Mouse (Mus musculus) heart, embryonic 10.5 days (tissue): ENCODE results near the gene Myo6. TPM values are rescaled to one million over a fixed set of nuclear protein-coding genes. Genes with fewer than 3 reads are reported as not detected.

Source experiments
- DNase-seq: peaks from one replicate; pipeline ENCODE4 v3.0.0-alpha.2; 2017; ENCODE audit warnings: low spot score
- H3K27ac ChIP-seq: fragments of 300-500 bp; sonication (generic); 2 replicates; pipeline ENCODE4 v1.5.1; 2016; ENCODE audit warnings: mild to moderate bottlenecking
- H3K27me3 ChIP-seq: fragments of 300-500 bp; sonication (generic); 2 replicates; pipeline ENCODE4 v1.6.1; 2016; ENCODE audit warnings: mild to moderate bottlenecking; ENCODE audit not compliant: poor library complexity, insufficient read depth, severe bottlenecking
- H3K36me3 ChIP-seq: fragments of 300-500 bp; sonication (generic); 2 replicates; pipeline ENCODE4 v1.6.1; 2016; ENCODE audit warnings: mild to moderate bottlenecking, moderate library complexity
- H3K4me1 ChIP-seq: fragments of 300-500 bp; sonication (generic); 2 replicates; pipeline ENCODE4 v1.6.1; 2016; ENCODE audit warnings: mild to moderate bottlenecking
- H3K4me3 ChIP-seq: fragments of 300-500 bp; sonication (generic); 2 replicates; pipeline ENCODE4 v1.5.1; 2016; ENCODE audit warnings: mild to moderate bottlenecking, moderate library complexity
- H3K9me3 ChIP-seq: fragments of 300-500 bp; sonication (generic); 2 replicates; pipeline ENCODE4 v1.6.1; 2016; ENCODE audit warnings: mild to moderate bottlenecking, moderate library complexity
- WGBS: fragments of 180-500 bp; shearing (Covaris S2); methylation state at CpG from one replicate; pipeline ENCODE4 v1.1.7; 2016; 5-methylcytosine and 5-hydroxymethylcytosine counted together
- polyA plus RNA-seq: library from polyadenylated mRNA; unstranded; fragments of >200 nt; fragmentation: Nextera tagmentation; extraction: Ambion mirVana; gene quantifications from 2 replicates; pipeline ENCODE4 v1.2.1, GENCODE M21; 2016

The Myo6 gene
- polyA plus RNA-seq, 1 experiment from 2014 or later = 9.8 TPM

DNA sequence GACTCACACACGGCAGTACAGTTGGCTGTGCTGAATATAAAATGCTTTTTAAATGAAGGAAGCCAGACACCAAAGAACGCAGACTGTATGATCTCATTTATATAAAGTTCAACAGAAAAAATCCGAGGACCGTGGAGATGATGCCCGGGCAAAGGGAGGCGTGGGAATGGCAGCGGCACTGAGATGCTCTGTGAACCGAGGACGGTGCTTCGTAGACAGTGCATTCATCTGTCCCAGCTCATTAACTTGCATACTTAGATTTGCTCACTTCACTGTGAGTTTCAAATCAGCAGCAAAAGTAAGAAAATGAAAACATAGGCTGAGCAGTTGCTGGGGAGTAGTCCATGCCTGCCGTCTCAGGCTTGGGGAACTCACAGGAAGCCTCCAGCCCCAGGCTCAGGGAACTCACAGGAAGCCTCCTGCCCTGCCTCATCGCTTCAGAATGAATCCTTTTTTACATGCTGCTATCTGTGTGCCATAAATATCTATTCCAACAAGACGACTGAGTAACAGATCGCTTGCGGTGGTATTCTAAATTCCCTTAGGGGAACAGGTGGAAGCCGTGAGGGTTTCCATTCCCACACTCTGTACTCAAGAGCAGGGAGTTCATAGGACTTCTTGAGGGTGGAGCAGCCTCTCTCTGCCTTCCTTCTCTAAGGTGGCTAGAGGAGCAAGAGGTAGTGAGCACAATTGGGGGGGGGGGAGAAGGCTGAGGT is 52.1 kb downstream of the Myo6 start:
- no peaks in the 10 kb centered on the region for H3K36me3 ChIP-seq

DNA sequence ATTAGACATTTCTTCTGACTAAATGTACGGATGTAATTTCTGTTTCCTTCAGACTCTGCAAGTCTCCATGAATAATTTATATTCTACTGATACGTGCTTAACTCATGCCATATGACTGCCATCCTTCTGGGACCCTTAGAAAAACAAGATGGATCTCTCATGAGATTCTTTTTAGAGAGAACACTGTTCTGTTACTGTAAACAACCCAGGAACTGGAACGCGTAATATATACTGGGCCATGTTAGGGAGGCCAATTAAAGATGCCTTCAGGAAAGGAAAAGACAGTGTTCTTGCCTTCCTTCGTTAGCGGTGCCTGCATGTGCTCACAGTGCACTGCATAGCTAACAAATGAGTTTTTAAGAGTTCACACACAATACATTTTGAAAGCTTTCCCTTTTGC is 53.9 kb downstream of the Myo6 start:
- Histone ChIP-seq H3K9me3 (no peaks in the 10 kb centered on the region), H3K36me3 (no peaks in the 10 kb centered on the region), H3K27me3 (no peaks in the 10 kb centered on the region), H3K4me1 (peaks cover 5% of the 10 kb centered on the region), H3K27ac (no peak overlapping the region), H3K4me3 (no peak overlapping the region)
- 88% methylated on average over 6 of the region's 6 CpGs for WGBS
- DNase-seq = no peak

More for the DNA sequence above, 52.1 kb downstream of the Myo6 start:
- Histone ChIP-seq H3K4me3 (no peak overlapping the region), H3K27me3 (no peaks in the 10 kb centered on the region), H3K9me3 (no peaks in the 10 kb centered on the region), H3K27ac (no peak overlapping the region), H3K4me1 (peaks cover 8% of the 10 kb centered on the region)
- DNase-seq = no peak
- WGBS = 72% methylated on average over 16 of the region's 16 CpGs

DNA sequence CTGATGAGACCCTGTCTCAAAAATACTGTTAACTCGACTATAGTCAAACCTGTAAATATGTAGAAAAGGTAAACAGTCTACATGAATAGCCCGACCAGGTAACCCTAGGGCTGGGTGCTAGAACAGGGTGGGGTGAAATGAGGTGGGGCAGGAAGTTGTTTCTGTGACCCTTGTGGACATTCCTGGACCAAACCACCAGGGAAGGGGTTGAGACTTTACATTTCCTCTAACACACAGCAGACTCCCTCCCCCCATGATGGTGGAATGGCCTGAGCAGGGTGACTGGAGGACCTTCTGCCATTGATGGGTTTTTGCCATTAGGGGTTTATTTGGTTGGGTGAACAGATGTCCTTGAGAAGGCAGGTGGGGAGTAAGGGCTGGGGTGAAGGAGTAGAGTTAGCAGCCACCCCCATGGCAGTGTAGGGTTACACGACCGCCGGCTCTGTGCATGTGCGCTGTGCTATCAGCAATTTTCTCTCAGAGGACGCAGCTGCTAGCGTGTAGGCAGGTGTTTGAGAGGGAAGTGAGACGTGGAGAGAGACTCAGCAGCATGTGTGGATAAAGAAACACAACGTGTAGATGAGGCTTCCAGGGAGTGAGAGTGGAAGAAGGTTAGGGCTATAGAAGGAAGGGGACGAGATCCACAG is 59.3 kb downstream of the Myo6 start:
- H3K36me3 ChIP-seq = no peaks in the 10 kb centered on the region
- DNase-seq = no peak
- H3K27ac ChIP-seq = no peak overlapping the region
- WGBS = 76% methylated on average over 11 of the region's 11 CpGs
- H3K27me3 ChIP-seq = no peaks in the 10 kb centered on the region
- no peak overlapping the region for H3K4me3 ChIP-seq
- H3K4me1 ChIP-seq = peaks cover 4% of the 10 kb centered on the region; the same call in 1 of the 2 replicates
- no peaks in the 10 kb centered on the region for H3K9me3 ChIP-seq

DNA sequence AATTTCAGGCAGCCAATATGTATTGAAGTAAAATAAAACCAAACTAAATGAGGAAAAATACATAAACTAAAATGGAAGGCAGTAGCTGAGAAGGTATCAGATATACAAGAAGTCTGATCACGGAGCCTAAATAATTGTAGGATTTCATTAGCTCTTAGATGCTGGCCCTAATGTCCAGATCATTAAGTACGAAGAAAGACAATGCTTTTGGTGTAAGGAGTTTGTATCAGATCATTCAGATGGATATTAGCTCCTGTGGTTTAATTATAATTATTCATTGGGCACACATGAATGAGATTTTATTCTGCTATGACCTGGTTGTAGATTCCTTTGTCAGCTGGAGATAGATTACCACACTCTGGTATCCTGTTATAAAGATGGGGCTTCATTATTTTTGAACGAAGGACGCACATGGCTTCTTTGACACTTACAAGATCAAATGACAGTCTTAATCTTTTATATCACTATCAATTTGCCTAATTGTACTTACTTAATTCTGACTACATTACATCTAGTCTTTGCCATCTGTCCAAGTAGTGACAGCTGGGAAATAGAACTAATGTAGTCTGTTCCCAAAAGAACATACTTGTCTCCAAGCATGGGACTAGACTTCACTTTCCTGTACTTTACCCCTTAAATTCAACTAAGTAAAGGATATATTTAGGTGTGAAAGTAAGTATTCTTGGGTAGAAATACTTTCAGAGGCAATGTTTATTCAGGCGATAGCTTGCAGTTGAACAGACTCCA is 61.9 kb downstream of the Myo6 start:
- Histone ChIP-seq H3K36me3 (no peaks in the 10 kb centered on the region), H3K9me3 (no peaks in the 10 kb centered on the region), H3K4me3 (no peak overlapping the region), H3K4me1 (peaks cover 4% of the 10 kb centered on the region; the same call in 1 of the 2 replicates), H3K27me3 (no peaks in the 10 kb centered on the region), H3K27ac (no peak overlapping the region)
- DNase-seq = no peak
- WGBS = 88% methylated on average over 5 of the region's 5 CpGs

DNA sequence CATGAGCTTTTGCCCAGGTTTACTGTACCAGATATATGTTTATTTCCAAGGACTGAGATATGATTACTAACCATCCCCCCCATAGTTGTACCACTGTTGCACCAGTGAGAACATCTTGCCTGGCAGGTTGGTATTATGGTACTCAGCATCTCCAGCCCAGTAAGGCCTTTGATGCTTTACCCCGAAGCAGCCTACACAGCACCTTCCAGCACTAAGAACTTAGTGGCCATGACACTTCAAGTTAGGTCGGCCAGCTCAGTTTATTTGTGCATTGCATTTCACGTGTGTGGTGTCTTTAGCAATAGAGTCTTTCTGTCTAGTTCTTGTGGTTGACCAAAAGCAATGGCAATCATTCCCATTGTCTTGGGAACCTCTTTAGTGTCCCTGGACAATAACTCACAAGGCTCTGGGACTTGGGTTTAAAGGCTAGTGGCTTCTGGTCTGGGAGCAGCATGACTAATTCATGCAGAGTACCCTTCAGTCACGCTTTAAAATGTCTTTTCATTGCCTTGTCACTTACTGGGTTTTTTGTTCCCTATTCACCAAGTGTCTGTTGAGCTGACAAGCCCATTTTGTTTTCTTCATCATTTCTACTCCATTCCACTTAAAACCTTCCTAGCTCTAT is 69.1 kb downstream of the Myo6 start:
- no peak overlapping the region for H3K4me3 ChIP-seq
- WGBS = 81% methylated on average over 4 of the region's 4 CpGs

DNA sequence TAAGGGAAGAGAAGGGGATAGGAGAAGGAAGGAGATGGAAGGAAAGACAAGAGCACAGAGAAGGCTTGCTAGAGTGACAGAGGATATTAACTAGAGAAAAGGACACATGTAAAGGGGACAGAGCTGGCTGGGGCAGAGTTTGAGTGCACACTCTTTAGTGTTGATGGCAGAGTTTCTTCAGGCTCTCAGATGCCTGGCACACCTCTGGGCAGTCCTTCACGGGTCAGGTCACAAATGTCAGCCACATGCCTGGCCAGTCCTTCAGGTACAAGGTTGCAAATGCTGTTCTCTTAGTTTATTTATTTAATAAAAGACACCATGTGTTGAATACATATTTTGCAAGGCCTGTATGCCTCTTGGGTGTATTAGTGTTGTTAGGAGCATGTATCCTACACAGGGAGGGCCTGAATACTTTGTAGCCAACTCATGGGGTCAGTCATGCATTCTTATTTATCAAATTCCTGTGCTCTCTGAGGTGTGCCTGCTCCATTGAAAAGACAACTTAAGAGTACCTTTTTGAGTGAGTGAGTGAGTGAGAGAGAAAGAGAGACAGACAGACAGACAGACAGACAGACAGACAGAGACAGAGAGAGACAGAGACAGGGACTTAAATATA is 72.5 kb downstream of the Myo6 start:
- Histone ChIP-seq H3K4me3 (no peak overlapping the region), H3K27me3 (no peaks in the 10 kb centered on the region), H3K27ac (no peak overlapping the region), H3K9me3 (no peaks in the 10 kb centered on the region; the same call in 1 of the 2 replicates), H3K36me3 (peaks cover 11% of the 10 kb centered on the region; the same call in 1 of the 2 replicates), H3K4me1 (no peaks in the 10 kb centered on the region)
- 80% methylated on average over 1 of the region's 1 CpGs for WGBS
- no peak for DNase-seq

More for the DNA sequence above, 69.1 kb downstream of the Myo6 start:
- Histone ChIP-seq H3K9me3 (no peaks in the 10 kb centered on the region), H3K36me3 (no peaks in the 10 kb centered on the region), H3K27ac (no peak overlapping the region), H3K27me3 (no peaks in the 10 kb centered on the region), H3K4me1 (no peaks in the 10 kb centered on the region)
- no peak for DNase-seq

DNA sequence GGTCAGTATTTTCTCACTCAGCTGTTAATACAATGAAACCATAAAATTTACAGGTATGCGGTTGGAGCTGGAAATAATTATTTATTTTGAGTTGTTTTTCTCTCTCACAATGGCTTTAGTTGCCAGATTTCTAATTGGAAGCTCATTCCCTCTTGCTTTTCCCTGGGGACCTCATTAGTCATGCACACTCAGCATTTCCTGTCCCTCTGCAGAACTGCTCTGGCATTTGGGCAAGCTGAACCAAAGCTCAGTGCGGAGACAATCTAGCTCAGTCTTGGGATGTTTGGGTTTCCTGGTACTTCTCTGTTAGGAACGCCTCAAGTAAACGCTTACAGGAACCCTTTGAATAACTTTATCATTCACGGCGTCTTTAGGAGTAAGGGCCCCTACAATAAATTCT is 76.9 kb downstream of the Myo6 start:
- 71% methylated on average over 6 of the region's 6 CpGs for WGBS
- H3K36me3 ChIP-seq = peaks cover 16% of the 10 kb centered on the region; the same call in 1 of the 2 replicates
- H3K27me3 ChIP-seq = no peaks in the 10 kb centered on the region
- no peak overlapping the region for H3K4me3 ChIP-seq
- no peak overlapping the region for H3K27ac ChIP-seq
- H3K4me1 ChIP-seq = no peaks in the 10 kb centered on the region
- DNase-seq = no peak
- no peaks in the 10 kb centered on the region; the same call in 1 of the 2 replicates for H3K9me3 ChIP-seq

DNA sequence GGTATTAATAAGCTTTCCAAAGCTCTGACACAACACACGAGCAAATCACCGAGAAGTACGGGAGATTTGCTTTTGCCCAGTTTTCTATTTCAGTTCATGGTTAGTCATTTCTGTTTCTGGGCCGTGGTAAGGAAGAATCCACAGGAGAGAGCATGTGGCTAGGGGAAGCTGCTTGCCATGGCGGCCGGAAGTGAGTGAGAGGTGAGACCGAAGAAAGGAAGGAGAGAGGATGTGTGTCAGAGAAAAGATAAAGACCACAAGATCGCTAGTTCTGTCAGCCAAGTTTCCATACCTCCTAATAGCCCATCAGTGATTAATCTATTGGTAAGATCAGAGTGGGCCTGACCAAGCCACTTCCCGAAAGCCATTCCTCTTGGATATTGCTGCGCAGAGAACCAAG is 87.3 kb downstream of the Myo6 start:
- Histone ChIP-seq H3K27me3 (no peaks in the 10 kb centered on the region), H3K4me3 (no peak overlapping the region), H3K4me1 (no peaks in the 10 kb centered on the region), H3K9me3 (no peaks in the 10 kb centered on the region), H3K27ac (no peak overlapping the region), H3K36me3 (no peaks in the 10 kb centered on the region; the same call in 1 of the 2 replicates)
- 70% methylated on average over 10 of the region's 10 CpGs for WGBS
- no peak for DNase-seq

DNA sequence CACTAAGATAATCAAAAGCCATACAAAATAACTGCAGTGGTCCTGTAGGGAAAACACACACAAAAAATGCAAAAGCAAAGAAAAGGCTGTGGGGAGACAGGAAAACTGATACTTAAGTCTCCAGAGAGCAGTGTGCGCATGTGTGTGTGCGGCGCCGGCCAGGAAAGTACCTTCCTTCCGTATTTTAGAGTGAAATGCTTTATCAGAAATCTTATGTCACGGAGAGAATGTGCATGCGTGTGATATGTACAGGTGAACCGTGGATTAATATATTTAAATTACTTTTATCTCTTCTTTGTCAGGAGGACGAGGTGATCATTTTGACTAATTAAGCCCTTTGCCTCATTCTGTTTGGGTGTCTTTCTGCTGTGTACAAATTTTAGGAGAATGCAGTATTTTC is 88.4 kb downstream of the Myo6 start:
- Histone ChIP-seq H3K36me3 (no peaks in the 10 kb centered on the region; the same call in 1 of the 2 replicates), H3K4me1 (no peaks in the 10 kb centered on the region), H3K27ac (no peak overlapping the region), H3K9me3 (no peaks in the 10 kb centered on the region), H3K27me3 (no peaks in the 10 kb centered on the region), H3K4me3 (no peak overlapping the region)
- 84% methylated on average over 9 of the region's 9 CpGs for WGBS
- no peak for DNase-seq

DNA sequence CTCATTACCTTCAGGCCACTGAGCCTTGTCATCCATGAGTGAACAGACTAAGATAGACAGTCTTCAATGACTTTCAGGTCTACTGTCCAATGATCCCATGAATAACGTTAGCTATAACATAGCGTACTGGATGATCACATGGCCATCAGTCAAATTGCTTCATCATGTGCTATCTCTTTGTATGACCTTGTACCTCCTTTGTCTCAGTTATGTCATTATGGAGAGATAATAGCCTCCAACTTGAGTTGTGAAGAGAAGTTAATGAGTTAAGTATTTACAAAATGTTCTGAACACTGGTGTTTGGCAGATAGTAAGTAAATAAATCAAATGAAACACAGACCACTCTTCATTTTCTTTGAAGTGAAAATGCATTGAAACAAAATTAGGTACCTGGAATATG is 91.7 kb downstream of the Myo6 start:
- no peak for DNase-seq
- no peaks in the 10 kb centered on the region for H3K27me3 ChIP-seq
- H3K27ac ChIP-seq = no peak overlapping the region
- WGBS = 83% methylated on average over 2 of the region's 2 CpGs
- H3K36me3 ChIP-seq = no peaks in the 10 kb centered on the region; the same call in 1 of the 2 replicates
- H3K4me3 ChIP-seq = no peak overlapping the region
- H3K4me1 ChIP-seq = no peaks in the 10 kb centered on the region
- H3K9me3 ChIP-seq = no peaks in the 10 kb centered on the region

DNA sequence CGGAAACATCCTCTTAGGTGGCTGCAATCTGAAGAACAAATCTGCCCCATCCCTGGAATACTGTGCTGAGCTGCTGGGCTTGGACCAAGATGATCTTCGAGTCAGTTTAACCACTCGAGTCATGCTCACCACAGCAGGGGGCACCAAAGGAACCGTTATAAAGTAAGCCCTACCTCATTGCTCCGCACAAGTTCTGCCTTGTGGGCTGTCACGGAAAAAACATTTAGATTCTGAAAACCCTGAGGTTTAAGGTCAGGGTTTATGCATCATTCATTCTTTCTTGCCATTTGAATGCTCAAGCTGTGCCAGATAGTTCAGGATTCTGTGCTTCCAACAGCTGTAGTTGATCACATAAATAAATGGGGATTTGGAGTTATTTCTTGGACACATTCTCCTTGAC is 93.6 kb downstream of the Myo6 start:
- 64% methylated on average over 6 of the region's 6 CpGs for WGBS
- no peaks in the 10 kb centered on the region for H3K9me3 ChIP-seq
- no peak overlapping the region for H3K4me3 ChIP-seq
- H3K27ac ChIP-seq = no peak overlapping the region
- DNase-seq = no peak
- peaks cover 11% of the 10 kb centered on the region for H3K4me1 ChIP-seq
- H3K27me3 ChIP-seq = no peaks in the 10 kb centered on the region
- H3K36me3 ChIP-seq = no peaks in the 10 kb centered on the region

DNA sequence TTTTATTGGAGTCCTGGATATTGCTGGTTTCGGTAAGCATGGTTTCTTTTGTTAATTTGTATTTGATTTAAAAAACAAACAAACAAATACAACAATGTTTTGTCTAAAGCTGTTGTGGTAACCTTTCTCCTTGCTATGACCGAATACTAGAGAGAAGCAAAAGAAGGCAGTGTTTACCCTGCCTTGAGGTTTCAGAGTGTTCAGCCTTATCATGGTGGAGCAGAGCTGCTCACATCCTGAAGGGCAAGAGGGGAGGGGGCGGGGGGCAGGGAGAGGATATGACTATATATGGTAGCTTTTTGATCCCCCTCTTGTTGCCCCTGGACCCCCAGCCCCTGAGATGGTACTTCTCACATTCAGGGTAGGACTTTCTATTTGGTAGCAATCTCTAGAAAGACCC is 96.1 kb downstream of the Myo6 start:
- peaks cover 12% of the 10 kb centered on the region for H3K36me3 ChIP-seq
- no peaks in the 10 kb centered on the region for H3K9me3 ChIP-seq
- H3K27me3 ChIP-seq = no peaks in the 10 kb centered on the region
- peaks cover 11% of the 10 kb centered on the region for H3K4me1 ChIP-seq
- no peak overlapping the region for H3K4me3 ChIP-seq
- no peak for DNase-seq
- 61% methylated on average over 3 of the region's 3 CpGs for WGBS
- no peak overlapping the region for H3K27ac ChIP-seq
